Mouse (Mus musculus) granulocyte monocyte progenitor cell, adult 5-6 weeks (primary cell): ENCODE data around the gene Csf1. TPM values are rescaled to one million over a fixed set of nuclear protein-coding genes. Genes with fewer than 3 reads are reported as not detected.

ENCODE experiments used
- ATAC-seq: replicated peaks from 2 replicates; pipeline ENCODE4 v1.8.0; 2016; ENCODE audit warnings: mild to moderate bottlenecking, moderate TSS enrichment, inconsistent platforms; ENCODE audit not compliant: poor library complexity, severe bottlenecking
- total RNA-seq, 2 experiments: library from RNA; stranded (forward) in 1 of 2; stranded (reverse) in 1 of 2; fragments of 200-712, 200-1000 nt in 1 of 2; fragments of >200 nt in 1 of 2; fragmentation: Nextera tagmentation in 1 of 2; gene quantifications; 2 replicates each; pipeline ENCODE4 v1.2.3; 2014 to 2017

Csf1 gene
- total RNA-seq (2014; fragmentation: Nextera tagmentation) (6.4 and 7.2 TPM in 2 replicates), total RNA-seq (2017) (2.1 and 2.9 TPM in 2 replicates)

- peak; percentile 74 for ATAC-seq
Measured at GRCm38 (mm10) chr3:107759929-107760581, at the start of gene Csf1. Gene Csf1, minus strand, starts transcription at chr3:107760469.

- ATAC-seq, result no peak
Measured at GRCm38 (mm10) chr3:107808013-107808750, 47.9 kb upstream of the Csf1 start.

GRCm38 (mm10) chr3:107807386-107807974, 47.2 kb upstream of the Csf1 start:
- no peak for ATAC-seq

GRCm38 (mm10) chr3:107806916-107807315, 46.6 kb upstream of the Csf1 start:
- ATAC-seq, result no peak

GRCm38 (mm10) chr3:107804799-107805198, 44.5 kb upstream of the Csf1 start:
- ATAC-seq, result no peak

DNA sequence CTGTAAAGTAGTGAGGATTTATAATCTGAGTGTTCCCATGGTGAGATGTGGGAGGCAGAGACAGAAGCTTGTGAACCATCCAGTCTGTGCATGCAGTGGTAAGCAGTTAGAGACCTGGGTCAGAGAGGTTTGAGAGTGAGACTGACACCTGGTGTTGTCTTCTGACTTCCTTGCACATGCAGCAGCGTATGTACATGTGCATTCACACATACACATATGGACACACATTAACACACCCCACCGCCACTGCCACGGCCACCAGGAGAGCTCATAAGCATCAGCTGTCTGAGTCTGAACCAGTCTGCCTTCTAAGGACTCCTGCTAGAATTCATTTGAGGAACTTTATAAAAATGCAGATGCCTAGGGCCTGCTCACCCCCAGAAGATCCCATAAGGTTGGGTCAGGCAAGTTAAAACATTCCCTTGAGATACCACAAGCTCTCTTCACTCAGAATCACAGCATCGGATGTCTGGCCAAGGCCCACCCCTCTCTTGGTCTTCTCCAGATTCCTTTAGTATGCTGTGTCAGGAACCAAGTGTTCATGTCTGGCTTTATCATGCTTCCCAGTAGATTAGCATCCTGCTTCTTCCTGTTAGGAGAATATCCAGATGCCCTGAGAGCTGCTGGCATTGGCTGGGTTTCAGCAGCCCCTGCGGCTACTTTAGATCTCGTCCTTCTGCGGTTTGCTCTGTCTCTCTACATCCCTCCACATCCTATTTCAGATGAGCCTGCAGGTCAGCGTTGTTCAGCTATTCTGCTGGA, 42.1 kb upstream of the Csf1 start:
- no peak for ATAC-seq

DNA sequence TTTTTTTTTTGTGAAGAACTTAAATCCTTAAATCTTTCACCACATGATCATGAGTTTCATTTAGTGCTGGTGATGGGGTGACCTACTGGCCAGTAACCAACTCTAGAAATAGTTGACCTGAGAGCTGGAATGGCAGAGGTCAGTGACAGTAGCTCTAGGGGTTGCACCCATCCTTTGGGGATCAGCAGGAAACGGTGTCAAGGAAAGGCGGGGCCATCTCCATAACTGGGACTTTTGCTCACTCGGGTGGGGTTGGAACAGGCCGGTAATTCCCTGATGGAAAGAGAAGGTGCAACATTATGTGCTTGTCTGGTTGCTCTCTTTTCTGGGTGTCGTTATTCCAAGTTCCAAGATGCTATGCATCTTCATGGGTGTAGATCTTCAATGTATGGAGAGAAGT, 38.7 kb upstream of the Csf1 start:
- ATAC-seq, result no peak

- peak; percentile 77 for ATAC-seq
Measured at GRCm38 (mm10) chr3:107796191-107796983, 36.1 kb upstream of the Csf1 start.

GRCm38 (mm10) chr3:107794890-107795289, 34.6 kb upstream of the Csf1 start:
- ATAC-seq, result no peak

GRCm38 (mm10) chr3:107793300-107794201, 33.3 kb upstream of the Csf1 start:
- no peak for ATAC-seq

DNA sequence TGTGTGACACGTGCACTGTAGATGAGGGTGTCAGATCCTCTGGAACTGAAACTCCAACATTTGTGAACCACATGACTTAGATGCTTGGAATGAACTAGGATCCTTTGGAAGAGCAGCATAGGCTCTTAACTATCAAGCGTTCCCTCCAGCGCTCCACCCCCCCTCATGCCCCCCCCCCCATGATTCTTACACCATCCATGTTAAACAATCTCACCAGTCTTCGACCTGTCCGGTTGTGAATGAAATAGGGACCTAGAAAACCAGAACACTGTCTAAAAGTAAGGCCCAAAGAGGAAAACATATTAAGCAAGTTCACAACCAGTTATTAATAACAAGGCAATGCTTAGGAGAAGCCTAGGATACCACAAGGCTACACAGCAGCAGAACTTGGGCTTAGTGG, 32.5 kb upstream of the Csf1 start:
- ATAC-seq, result no peak

- peak; percentile 59 for ATAC-seq
Measured at GRCm38 (mm10) chr3:107790766-107791303, 30.6 kb upstream of the Csf1 start.

GRCm38 (mm10) chr3:107790227-107790626, 30.0 kb upstream of the Csf1 start:
- ATAC-seq, result no peak

DNA sequence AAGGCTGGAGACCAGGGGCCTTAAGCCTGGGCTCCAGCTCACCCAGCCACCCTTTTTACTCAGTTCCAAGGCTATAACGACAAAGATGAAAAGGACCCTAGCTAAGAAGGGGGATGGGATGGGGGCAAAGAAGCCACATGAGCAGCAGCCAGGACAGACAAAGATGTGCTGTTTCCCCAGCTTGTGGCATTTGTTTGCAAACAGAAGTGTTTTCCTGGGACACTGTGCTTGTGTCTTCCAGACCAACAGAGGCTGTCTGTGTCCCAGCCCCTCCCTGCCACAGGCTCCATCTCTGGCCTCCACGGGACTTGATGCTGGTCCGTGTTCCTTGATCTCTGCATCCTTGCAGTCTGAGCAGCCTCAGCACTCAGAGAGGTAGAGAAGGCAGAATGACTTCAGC, 28.6 kb upstream of the Csf1 start:
- ATAC-seq, result no peak

GRCm38 (mm10) chr3:107787613-107788501, 27.6 kb upstream of the Csf1 start:
- peak; percentile 55 for ATAC-seq

DNA sequence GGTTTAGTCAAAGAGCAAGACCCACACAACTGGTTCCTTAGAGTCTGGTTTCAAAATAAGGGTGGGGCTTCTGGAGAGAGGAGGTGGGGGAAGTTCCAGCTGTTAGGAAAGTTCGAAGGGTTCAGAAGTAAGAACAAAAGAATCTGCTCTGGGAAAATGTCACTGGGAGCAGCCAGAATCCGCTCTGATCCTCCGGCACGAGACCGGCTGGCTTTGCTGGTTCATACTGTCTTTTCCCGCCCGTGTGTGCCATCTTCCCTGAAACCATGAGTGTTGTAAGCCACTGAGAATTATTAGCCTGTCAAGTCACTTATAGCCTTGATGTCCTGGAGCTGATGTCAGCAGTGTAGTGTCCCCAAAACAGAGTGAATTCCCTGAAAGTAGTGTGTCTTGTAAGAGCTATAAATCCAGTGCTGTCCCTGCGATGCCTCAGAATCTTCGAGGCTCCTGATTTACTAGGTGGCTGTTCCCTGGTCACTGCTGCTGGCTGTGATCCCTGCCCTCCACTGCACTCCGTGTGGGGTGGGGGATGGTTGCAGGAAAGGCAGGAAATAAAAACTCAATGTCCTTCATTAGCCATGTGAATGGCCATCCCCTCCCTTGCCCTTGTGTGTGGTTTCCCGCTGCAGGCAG, 26.8 kb upstream of the Csf1 start:
- no peak for ATAC-seq

DNA sequence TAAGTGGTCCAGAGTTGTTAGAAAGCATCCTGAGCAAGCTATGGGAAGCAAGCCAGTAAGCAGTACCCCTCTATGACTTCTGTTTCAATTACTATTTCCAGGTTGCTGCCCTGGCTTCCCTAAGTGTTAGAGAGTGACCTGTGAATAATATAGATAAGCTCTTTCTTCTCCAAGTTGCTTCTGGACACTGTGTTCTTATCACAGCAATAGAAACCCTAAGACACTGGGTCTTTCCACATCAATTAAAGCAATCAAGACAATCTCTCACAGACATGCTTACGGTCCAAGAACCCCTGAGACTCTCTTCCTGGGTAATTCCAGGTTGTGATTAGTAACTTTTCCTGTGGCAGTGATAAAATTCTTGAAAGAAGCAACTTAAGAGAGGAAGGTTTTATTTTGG, 26.1 kb upstream of the Csf1 start:
- no peak for ATAC-seq
